In genomic region chr9:78005481-78005880, GRCm38 (mm10) we compare ENCODE assay signal across 10 mouse cellular contexts. TPM values are rescaled to one million over a fixed set of nuclear protein-coding genes. Genes with fewer than 3 reads are reported as not detected.
DNase-seq lines count a peak whose midpoint lies in the region; ATAC-seq and TF ChIP-seq lines count a peak whose summit lies in the region.
"Had no signal": no experiment of that assay in that cellular context is flagged by ENCODE, and none has a peak within 500 bp of the region (broad histone marks: within the 10 kb centered on the region; RNA-seq: fewer than 3 reads in every experiment).

No protein-coding gene starts in this region.

- no peak overlapping the region for H3K9ac ChIP-seq in hindbrain, postnatal 0 days (replicated peaks; ENCODE audit: low read length)
- H3K9ac ChIP-seq in hindbrain, embryonic 13.5 days = no peak overlapping the region
- H3K9ac ChIP-seq: embryonic facial prominence, embryonic 12.5 days; limb, embryonic 13.5 days had no signal

- no peak overlapping the region for H3K4me3 ChIP-seq in hindbrain, postnatal 0 days (ENCODE audit: low read length)
- H3K4me3 ChIP-seq in hindbrain, embryonic 13.5 days = no peak overlapping the region
- H3K4me3 ChIP-seq in E14TG2a.4 (replicated peaks; ENCODE audit: low read length) = no peak overlapping the region
- H3K4me3 ChIP-seq in cortical plate, adult 2 months (ENCODE audit: insufficient read depth, low read length) = no peak overlapping the region
- H3K4me3 ChIP-seq: embryonic facial prominence, embryonic 12.5 days; limb, embryonic 13.5 days had no signal

- no peak overlapping the region for H3K27ac ChIP-seq in hindbrain, postnatal 0 days
- H3K27ac ChIP-seq in hindbrain, embryonic 13.5 days = no peak overlapping the region
- no peak overlapping the region for H3K27ac ChIP-seq in cortical plate, adult 2 months (ENCODE audit: insufficient read depth, low read length)
- H3K27ac ChIP-seq: embryonic facial prominence, embryonic 12.5 days; limb, embryonic 13.5 days had no signal

- TF ChIP-seq POLR2A in cortical plate, adult 2 months (IDR thresholded peaks at IDR 0.05; ENCODE audit: extremely low read depth, insufficient read depth, low read length) = no peak

- no peak overlapping the region for H3K4me2 ChIP-seq in hindbrain, postnatal 0 days (ENCODE audit: low read depth, low read length)
- no peak overlapping the region for H3K4me2 ChIP-seq in hindbrain, embryonic 13.5 days
- H3K4me2 ChIP-seq: embryonic facial prominence, embryonic 12.5 days; limb, embryonic 13.5 days had no signal

- H3K4me1 ChIP-seq in hindbrain, postnatal 0 days (ENCODE audit: insufficient read depth, low read length) = no peaks in the 10 kb centered on the region
- H3K4me1 ChIP-seq in hindbrain, embryonic 13.5 days (replicated peaks) = peaks cover 5% of the 10 kb centered on the region; the same call in 1 of the 2 replicates
- H3K4me1 ChIP-seq in E14TG2a.4 (replicated peaks; ENCODE audit: low read depth, low read length) = peaks cover 10% of the 10 kb centered on the region
- H3K4me1 ChIP-seq in cortical plate, adult 2 months (ENCODE audit: control insufficient read depth, insufficient read depth, low read length) = no peaks in the 10 kb centered on the region
- H3K4me1 ChIP-seq: embryonic facial prominence, embryonic 12.5 days; limb, embryonic 13.5 days had no signal

- H3K9me3 ChIP-seq in hindbrain, postnatal 0 days (ENCODE audit: low read length) = no peaks in the 10 kb centered on the region
- H3K9me3 ChIP-seq in hindbrain, embryonic 13.5 days = no peaks in the 10 kb centered on the region
- no peaks in the 10 kb centered on the region for H3K9me3 ChIP-seq in E14TG2a.4 (ENCODE audit: low read length)
- H3K9me3 ChIP-seq: embryonic facial prominence, embryonic 12.5 days; limb, embryonic 13.5 days had no signal

- WGBS in hindbrain, postnatal 0 days = 56% methylated on average over 3 of the region's 3 CpGs
- WGBS in hindbrain, embryonic 13.5 days = 59% methylated on average over 3 of the region's 3 CpGs

- ATAC-seq in hindbrain, postnatal 0 days = no peak
- no peak for ATAC-seq in hindbrain, embryonic 13.5 days (ENCODE audit: low FRiP score)
- ATAC-seq in megakaryocyte, adult 5-6 weeks (ENCODE audit: poor library complexity, severe bottlenecking) = peak; percentile 74

- intact Hi-C loops in left cerebral cortex, postnatal 4 days (cut with DNase I) = no loop called here

- H3K27me3 ChIP-seq in hindbrain, postnatal 0 days (ENCODE audit: insufficient read depth, low read length) = no peaks in the 10 kb centered on the region
- H3K27me3 ChIP-seq in hindbrain, embryonic 13.5 days = no peaks in the 10 kb centered on the region
- H3K27me3 ChIP-seq in E14TG2a.4 (ENCODE audit: insufficient read depth, low read length) = peaks cover 6% of the 10 kb centered on the region; the same call in 1 of the 2 replicates
- H3K27me3 ChIP-seq: embryonic facial prominence, embryonic 12.5 days; limb, embryonic 13.5 days had no signal

- H3K36me3 ChIP-seq in hindbrain, postnatal 0 days (ENCODE audit: insufficient read depth, low read length) = no peaks in the 10 kb centered on the region
- no peaks in the 10 kb centered on the region for H3K36me3 ChIP-seq in hindbrain, embryonic 13.5 days
- no peaks in the 10 kb centered on the region for H3K36me3 ChIP-seq in E14TG2a.4 (ENCODE audit: insufficient read depth, low read length)
- H3K36me3 ChIP-seq: embryonic facial prominence, embryonic 12.5 days; limb, embryonic 13.5 days had no signal

- peak; percentile 56 for TF ChIP-seq CTCF in hindbrain, postnatal 0 days (IDR thresholded peaks at IDR 0.05; ENCODE audit: low read depth)
- TF ChIP-seq CTCF in E14TG2a.4 (conservative IDR thresholded peaks at IDR 0.05; ENCODE audit: low read length) = peak; percentile 75
- 0 out of 2 replicates have a peak, but pooled peaks have one; percentile 9 for TF ChIP-seq CTCF in cortical plate, adult 2 months (IDR thresholded peaks at IDR 0.05; ENCODE audit: extremely low read depth, insufficient read depth, low read length)

- no peak for DNase-seq in hindbrain, postnatal 0 days (ENCODE audit: low spot score)
- no peak for DNase-seq in left cerebral cortex, postnatal 4 days
- no peak for DNase-seq in urinary bladder, postnatal 4 days (ENCODE audit: low spot score in 2 of 2)
- DNase-seq in layer of hippocampus, adult 9-10 months (ENCODE audit: low spot score) = no peak

RNA-seq across cellular contexts. Expression of gene Gcm1, which starts 46.2 kb away (rescaled TPM):
- 0.10 TPM in 1 of 2 replicates, not detected in the other for total RNA-seq in hindbrain, postnatal 0 days (2014; rRNA removed)
- polyA plus RNA-seq in hindbrain, postnatal 0 days (2015; fragmentation: Nextera tagmentation; extraction: Ambion mirVana) = 0.09 and 0.11 TPM in 2 replicates
- polyA plus RNA-seq in hindbrain, embryonic 13.5 days (2015; fragmentation: Nextera tagmentation; extraction: Ambion mirVana) = not detected in 2 replicates
- polyA plus RNA-seq in cortical plate, adult 2 months (2012; rRNA removed) = not detected in 2 replicates
- total RNA-seq in megakaryocyte, adult 5-6 weeks (2015) = not detected in 2 replicates
- not detected in 2 replicates for total RNA-seq in megakaryocyte, adult 5-6 weeks (2017)
- total RNA-seq in left cerebral cortex, postnatal 4 days (2021) = not detected
- polyA plus RNA-seq: limb, embryonic 13.5 days had no signal

Comparison
In these comparisons a context has a peak if more than half of its experiments do, and no peak if none do; other contexts are left out.
1. CTCF ChIP-seq: peak in every context shown above with its lines; median percentile 75 in E14TG2a.4; 56 in hindbrain, postnatal 0 days; 9 in cortical plate, adult 2 months.